Mouse (Mus musculus) ES-Bruce4 (cell line): ENCODE measurements at regions not wholly inside any gene's neighbourhood (a gene's known extent, or its start where the extent isn't known, plus 50 kb on each side); places are given as distances from the start of the nearest gene placed in this dataset.

Experiments
- CTCF ChIP-seq: IDR thresholded peaks from one replicate; pipeline ENCODE4 v1.8.1; 2011; ENCODE audit warnings: low read depth, low read length
- EP300 ChIP-seq: IDR thresholded peaks from 2 replicates; pipeline ENCODE4 v1.6.1; 2011; ENCODE audit warnings: low read depth, low read length; ENCODE audit not compliant: insufficient read depth
- POLR2A ChIP-seq: IDR thresholded peaks from one replicate; pipeline ENCODE4 v1.8.1; 2011; ENCODE audit warnings: low read length; ENCODE audit not compliant: insufficient read depth

GRCm38 (mm10) chr8:30863017-30863416 is 2565.5 kb upstream of the 5930422O12Rik start:
- no peak for TF ChIP-seq CTCF
- no peak for TF ChIP-seq POLR2A
- TF ChIP-seq EP300, result no peak
